In the genomic region with DNA sequence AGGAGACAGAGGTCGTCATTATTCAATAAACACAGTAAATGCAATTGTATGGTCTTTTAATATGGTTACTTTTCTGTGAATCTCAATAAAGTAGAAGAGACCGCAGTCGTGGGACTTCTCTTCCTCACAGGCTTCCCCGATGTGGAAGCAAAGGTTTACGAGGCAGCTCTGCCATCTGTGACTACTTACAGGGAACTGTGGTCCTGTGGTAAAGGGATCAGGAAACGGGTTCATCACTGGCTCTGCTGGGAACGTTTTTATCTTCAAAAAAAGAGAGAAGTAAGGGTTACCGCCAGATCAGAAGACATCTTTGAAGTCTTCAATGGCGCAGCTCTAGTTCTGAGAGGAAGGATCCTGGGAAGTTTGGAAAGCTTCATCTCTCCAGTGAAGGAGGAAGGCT, we compare ENCODE assay signal across 22 mouse cellular contexts. TPM values are rescaled to one million over a fixed set of nuclear protein-coding genes. Genes with fewer than 3 reads are reported as not detected.
"Had no signal": no experiment of that assay in that cellular context is flagged by ENCODE, and none has a peak within 500 bp of the region (broad histone marks: within the 10 kb centered on the region; RNA-seq: fewer than 3 reads in every experiment).

No protein-coding gene starts in this region.

- ATAC-seq: forebrain, embryonic 13.5 days; forebrain, embryonic 14.5 days; forebrain, embryonic 15.5 days; forebrain, embryonic 16.5 days; forebrain, postnatal 0 days had no signal

- DNase-seq: cerebellum, adult 8-10 months; cerebellum, adult 9-10 months; cerebellum, adult 9-11 months; cerebellum, postnatal 10 days; cerebellum, postnatal 14 days; cerebellum, postnatal 25 days; cerebellum, postnatal 36 days; embryo, embryonic 11 days; forebrain, postnatal 0 days; gastrocnemius, adult 2 months; gastrocnemius, postnatal 10 days; gastrocnemius, postnatal 14 days; gastrocnemius, postnatal 25 days; gastrocnemius, postnatal 36 days; heart, adult 11 months; heart, adult 18-20 months; heart, adult 2 months had no signal

RNA-seq across cellular contexts. Expression of a gene that starts 17.5 kb away (rescaled TPM):
- total RNA-seq: gastrocnemius, adult 18-20 months; gastrocnemius, postnatal 25 days; gastrocnemius, postnatal 36 days had no signal
